Mouse (Mus musculus) lung, postnatal 0 days (tissue): ENCODE results near the gene Cenpx.

ENCODE experiments used
- CTCF ChIP-seq: IDR thresholded peaks from 2 replicates; pipeline ENCODE4 v1.5.1; 2016; ENCODE audit warnings: antibody characterized with exemption, mild to moderate bottlenecking
- EP300 ChIP-seq: IDR thresholded peaks from 2 replicates; pipeline ENCODE4 v1.6.1; 2016; ENCODE audit warnings: antibody characterized with exemption, mild to moderate bottlenecking, control low read depth

DNA sequence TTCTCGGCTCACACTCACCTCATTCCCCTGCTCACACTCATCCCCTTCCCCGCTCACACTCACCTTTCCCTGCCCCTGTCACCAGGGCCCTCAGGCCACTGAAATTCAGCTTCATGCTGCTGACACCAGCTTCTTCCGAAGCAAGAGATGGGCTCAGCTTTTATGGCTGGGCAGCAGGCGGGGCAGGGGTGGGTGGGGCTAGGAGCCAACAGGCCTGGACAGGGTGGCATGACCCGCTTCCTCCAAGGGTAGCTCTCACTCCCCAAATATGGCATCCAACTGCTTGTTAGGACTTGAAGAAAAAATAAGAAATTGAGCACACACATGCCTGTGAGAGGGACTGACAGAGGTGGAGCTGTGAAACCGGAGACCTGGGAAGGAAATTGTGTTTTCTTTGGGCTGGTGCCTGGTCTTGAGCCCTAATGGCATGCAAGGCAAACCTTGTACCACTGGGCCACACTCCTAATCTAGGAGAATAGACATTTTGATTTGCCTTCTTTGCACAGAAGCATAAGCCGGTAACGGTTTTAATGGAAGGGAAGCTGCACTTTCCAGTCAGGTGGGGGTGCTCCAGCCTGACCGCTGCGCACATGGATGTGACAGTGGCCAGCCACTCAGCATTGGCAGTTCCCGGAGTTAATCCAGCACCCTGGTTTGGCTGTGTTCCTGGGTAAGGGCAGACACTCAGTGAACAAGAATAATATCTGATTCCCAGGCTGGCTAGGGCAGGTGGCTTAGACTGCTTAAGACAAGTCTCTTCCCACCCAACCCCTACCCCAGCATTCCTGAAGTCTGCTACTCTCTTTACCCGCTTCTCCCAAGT lies 18.5 kb upstream of the Cenpx start, which contains the start of gene Cbr2:
- no peak for TF ChIP-seq CTCF
- peak; percentile 29; the same call in 1 of the 2 replicates for TF ChIP-seq EP300
